ENCODE assay signal across 11 mouse cellular contexts in genomic region chr19:59467413-59468064, GRCm38 (mm10). TPM values are rescaled to one million over a fixed set of nuclear protein-coding genes. Genes with fewer than 3 reads are reported as not detected.
A peak's percentile ranks its signal among the peaks of the same experiment; 100 is the strongest.
DNase-seq lines count a peak whose midpoint lies in the region; ATAC-seq and TF ChIP-seq lines count a peak whose summit lies in the region.
"Had no signal": no experiment of that assay in that cellular context is flagged by ENCODE, and none has a peak within 500 bp of the region (broad histone marks: within the 10 kb centered on the region; RNA-seq: fewer than 3 reads in every experiment).

No protein-coding gene starts in this region.

- TF ChIP-seq CTCF in lung, postnatal 0 days (IDR thresholded peaks at IDR 0.05), result no peak
- no peak for TF ChIP-seq CTCF in lung, adult 2 months (IDR thresholded peaks at IDR 0.05; ENCODE audit: insufficient read depth, low read length)

- TF ChIP-seq EP300 in lung, postnatal 0 days (IDR thresholded peaks at IDR 0.05), result no peak

- DNase-seq in lung, postnatal 0 days (ENCODE audit: low spot score), result no peak
- no peak for DNase-seq in lung, adult 2 months
- DNase-seq in forebrain, embryonic 10.5 days (ENCODE audit: extremely low spot score, low spot score), result peak; percentile 78
- peak; percentile 68 for DNase-seq in kidney, postnatal 14 days
- peak; percentile 23 for DNase-seq in neural tube, embryonic 11.5 days (ENCODE audit: low spot score)
- DNase-seq in adrenal gland, adult 8-10 months, result no peak
- no peak for DNase-seq in urinary bladder, postnatal 25 days (ENCODE audit: low spot score)
- no peak for DNase-seq in spleen, postnatal 10 days (ENCODE audit: low spot score in 2 of 2)

- under 1% methylated on average over 23 of the region's 23 CpGs for WGBS in lung, postnatal 0 days
- whole genome bisulfite sequencing in lung, adult 2 months, result 3% methylated on average over 23 of the region's 23 CpGs
- 1% methylated on average over 23 of the region's 23 CpGs for WGBS in forebrain, embryonic 10.5 days
- under 1% methylated on average over 23 of the region's 23 CpGs for WGBS in neural tube, embryonic 11.5 days

- H3K4me3 ChIP-seq in lung, postnatal 0 days (ENCODE audit: low read depth, low read length), result peak overlapping the region; percentile 3; the same call in 1 of the 2 replicates
- no peak overlapping the region for H3K4me3 ChIP-seq in lung, adult 2 months (replicated peaks; ENCODE audit: extremely low read depth, low read depth, low read length)
- H3K4me3 ChIP-seq in forebrain, embryonic 10.5 days, result peak overlapping the region; percentile 91
- no peak overlapping the region for H3K4me3 ChIP-seq in neural tube, embryonic 11.5 days (ENCODE audit: low read depth, low read length)

- no peaks in the 10 kb centered on the region for H3K4me1 ChIP-seq in lung, postnatal 0 days (ENCODE audit: insufficient read depth, low read depth, low read length)
- H3K4me1 ChIP-seq in lung, adult 2 months (ENCODE audit: control insufficient read depth, insufficient read depth, low read length), result no peaks in the 10 kb centered on the region
- peaks cover 98% of the 10 kb centered on the region for H3K4me1 ChIP-seq in forebrain, embryonic 10.5 days
- peaks cover 24% of the 10 kb centered on the region for H3K4me1 ChIP-seq in neural tube, embryonic 11.5 days (ENCODE audit: control insufficient read depth, insufficient read depth, low read length)

- H3K27me3 ChIP-seq in lung, postnatal 0 days (replicated peaks; ENCODE audit: insufficient read depth, low read length), result peaks cover 76% of the 10 kb centered on the region
- peaks cover 100% of the 10 kb centered on the region for H3K27me3 ChIP-seq in forebrain, embryonic 10.5 days (ENCODE audit: poor library complexity, severe bottlenecking)
- H3K27me3 ChIP-seq in neural tube, embryonic 11.5 days (ENCODE audit: control insufficient read depth, insufficient read depth, low read length), result peaks cover 97% of the 10 kb centered on the region

- H3K9me3 ChIP-seq in lung, postnatal 0 days (ENCODE audit: low read length), result no peaks in the 10 kb centered on the region
- H3K9me3 ChIP-seq in forebrain, embryonic 10.5 days, result no peaks in the 10 kb centered on the region
- no peaks in the 10 kb centered on the region for H3K9me3 ChIP-seq in neural tube, embryonic 11.5 days (ENCODE audit: control insufficient read depth, low read length)

- TF ChIP-seq POLR2A in lung, adult 2 months (IDR thresholded peaks at IDR 0.05; ENCODE audit: borderline replicate concordance, extremely low read depth, low read depth, low read length), result no peak

- no peak overlapping the region for H3K27ac ChIP-seq in lung, postnatal 0 days (ENCODE audit: low read length)
- peak overlapping the region; percentile 100 for H3K27ac ChIP-seq in forebrain, embryonic 10.5 days
- no peak overlapping the region for H3K27ac ChIP-seq in neural tube, embryonic 11.5 days (ENCODE audit: low read depth, low read length)
- H3K27ac ChIP-seq: liver, embryonic 14.5 days had no signal

- H3K36me3 ChIP-seq in lung, postnatal 0 days (ENCODE audit: insufficient read depth, low read length), result no peaks in the 10 kb centered on the region
- H3K36me3 ChIP-seq in forebrain, embryonic 10.5 days (replicated peaks), result peaks cover 20% of the 10 kb centered on the region
- H3K36me3 ChIP-seq in neural tube, embryonic 11.5 days (ENCODE audit: control insufficient read depth, insufficient read depth, low read length), result no peaks in the 10 kb centered on the region

- H3K4me2 ChIP-seq in lung, postnatal 0 days (replicated peaks; ENCODE audit: low read depth, low read length), result no peak overlapping the region
- no peak overlapping the region for H3K4me2 ChIP-seq in neural tube, embryonic 11.5 days (ENCODE audit: low read depth)

- H3K9ac ChIP-seq in lung, postnatal 0 days (replicated peaks; ENCODE audit: low read depth), result no peak overlapping the region
- H3K9ac ChIP-seq in neural tube, embryonic 11.5 days (ENCODE audit: low read length), result no peak overlapping the region
- H3K9ac ChIP-seq: liver, embryonic 14.5 days had no signal

- ATAC-seq in lung, postnatal 0 days, result no peak
- no peak for ATAC-seq in neural tube, embryonic 11.5 days (ENCODE audit: insufficient read depth, low FRiP score, low TSS enrichment)

RNA-seq across cellular contexts. Expression of gene Emx2, which starts 9.4 kb away (rescaled TPM):
- polyA plus RNA-seq in lung, postnatal 0 days (2015; fragmentation: Nextera tagmentation; extraction: Ambion mirVana), result not detected in 2 replicates
- polyA plus RNA-seq in lung, adult 2 months (2012; rRNA removed), result not detected in 2 replicates
- polyA plus RNA-seq in forebrain, embryonic 10.5 days (2016; fragmentation: Nextera tagmentation; extraction: Ambion mirVana), result 44.1 and 48.1 TPM in 2 replicates
- polyA plus RNA-seq in neural tube, embryonic 11.5 days (2014; fragmentation: Nextera tagmentation; extraction: Ambion mirVana), result 1.7 and 3.9 TPM in 2 replicates
- under 1 TPM in 2 of 4 experiments, not detected in 2; 0.10 to 0.15 TPM for total RNA-seq in adrenal gland, adult 8-10 months (2022)
- total RNA-seq: neutrophil, adult 5-6 weeks had no signal
- polyA plus RNA-seq: hindbrain, embryonic 16.5 days had no signal

Comparison
In these comparisons a context has a peak if more than half of its experiments do, and no peak if none do; other contexts are left out.
1. H3K4me3 ChIP-seq: peak in lung, postnatal 0 days (single experiment) and forebrain, embryonic 10.5 days (single experiment); none in lung, adult 2 months (single experiment) and neural tube, embryonic 11.5 days (single experiment).
2. DNase-seq: peak in forebrain, embryonic 10.5 days (single experiment), kidney, postnatal 14 days (single experiment) and neural tube, embryonic 11.5 days (single experiment); none in lung, postnatal 0 days (single experiment), lung, adult 2 months (single experiment), adrenal gland, adult 8-10 months (single experiment), urinary bladder, postnatal 25 days (single experiment) and spleen, postnatal 10 days (0 of 2).